Mouse (Mus musculus): Measurements from ENCODE around the gene Inka2.

Inka2 gene

DNA sequence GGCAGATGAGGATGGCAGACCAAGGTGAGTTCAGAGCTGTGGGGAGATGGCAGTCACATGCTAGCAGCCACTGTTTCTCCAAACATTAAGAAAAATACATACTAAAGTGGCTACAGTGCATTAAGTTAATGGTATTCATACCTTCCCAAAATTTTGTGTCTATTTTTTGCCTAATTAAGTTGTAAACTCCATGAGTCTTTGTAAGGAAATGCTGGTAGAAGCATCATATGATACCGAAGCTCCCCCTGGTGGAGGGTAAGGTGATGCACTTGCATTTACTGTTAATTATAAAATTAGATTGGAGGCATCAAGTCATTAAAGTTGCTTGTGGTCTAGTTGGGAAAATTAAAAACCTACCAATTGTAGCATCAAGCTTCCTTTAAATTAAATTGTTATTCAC lies 21.6 kb downstream of the Inka2 start:
- peak in 1 of 2 experiments; percentile 73 for DNase-seq (ENCODE audit: low spot score in 2 of 2)

DNA sequence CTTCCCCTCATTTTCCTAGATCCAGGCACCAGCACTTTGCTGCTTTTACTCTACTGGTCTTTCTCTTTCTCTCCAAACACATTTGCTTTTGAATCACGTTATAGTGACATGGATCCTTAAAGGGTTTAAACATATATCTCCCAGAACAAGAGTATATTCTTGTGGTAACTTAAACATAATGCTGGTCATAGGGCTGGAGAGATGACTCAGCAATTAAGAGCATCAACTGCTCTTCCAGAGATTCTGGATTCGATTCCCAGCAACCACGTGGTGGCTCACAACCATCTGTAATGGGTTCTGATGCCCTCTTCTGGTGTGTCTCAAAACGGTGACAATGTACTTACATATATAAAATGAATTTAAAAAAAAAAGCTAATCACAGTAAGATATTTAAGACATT lies 28.0 kb downstream of the Inka2 start:
- DNase-seq (ENCODE audit: low spot score in 2 of 2): no peak

DNA sequence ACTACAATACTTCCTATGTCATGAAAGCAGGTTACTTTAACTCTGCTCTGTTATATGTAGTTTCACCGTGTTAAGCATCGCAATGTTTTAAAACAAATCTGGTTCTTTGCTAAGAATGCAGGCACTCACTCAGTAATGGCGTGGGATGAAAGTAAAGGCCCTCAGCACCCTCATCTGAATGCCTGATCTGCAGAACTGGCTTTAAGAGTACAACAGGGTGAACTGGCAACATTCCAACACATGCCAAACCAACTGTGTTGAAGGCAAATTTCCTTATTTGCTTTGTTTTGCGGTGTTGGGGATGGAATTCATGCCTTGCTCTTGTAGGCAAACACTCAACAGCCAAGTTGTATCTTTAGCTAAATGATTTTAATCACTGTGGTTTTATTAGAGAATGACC lies 29.1 kb downstream of the Inka2 start:
- no peak for DNase-seq (ENCODE audit: low spot score in 2 of 2)

DNA sequence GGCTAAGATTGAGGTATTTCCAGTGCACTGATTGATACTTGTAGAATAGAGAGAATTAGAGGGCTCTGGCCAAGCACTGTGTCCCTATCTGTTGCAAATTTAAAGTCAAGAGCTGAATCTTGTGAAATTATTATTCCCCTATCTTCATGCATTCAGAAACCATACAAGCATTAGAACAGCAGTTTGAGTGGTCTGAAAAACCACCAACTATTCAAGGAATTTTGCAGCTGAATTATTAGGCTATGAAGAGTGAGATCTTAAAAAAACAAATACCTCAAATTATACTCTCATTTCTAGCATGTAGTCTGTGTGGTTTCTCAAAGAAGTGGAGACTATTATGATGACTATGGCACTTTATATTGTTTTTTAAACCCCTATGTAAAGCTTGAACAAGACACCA lies 30.9 kb downstream of the Inka2 start:
- no peak for DNase-seq (ENCODE audit: low spot score in 2 of 2)

DNA sequence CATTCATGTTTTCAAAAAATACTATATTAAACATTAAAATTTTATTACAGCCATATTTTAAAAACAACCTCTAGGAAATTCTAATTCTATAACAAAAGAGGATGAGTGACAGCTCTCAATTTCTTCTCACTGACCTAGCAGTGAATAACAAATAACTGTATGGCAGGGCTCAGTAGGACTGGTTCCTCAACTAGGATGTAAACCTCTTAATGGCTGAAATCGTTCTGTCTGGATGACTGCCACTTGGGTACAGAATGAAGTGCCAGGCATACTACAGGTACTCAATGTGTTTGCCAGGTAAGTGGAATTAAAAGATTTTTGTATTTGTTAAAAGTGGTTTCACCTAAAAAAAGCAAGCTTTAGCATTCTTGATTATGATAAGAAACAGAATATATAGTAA lies 31.7 kb downstream of the Inka2 start:
- DNase-seq (ENCODE audit: low spot score in 2 of 2): no peak

DNA sequence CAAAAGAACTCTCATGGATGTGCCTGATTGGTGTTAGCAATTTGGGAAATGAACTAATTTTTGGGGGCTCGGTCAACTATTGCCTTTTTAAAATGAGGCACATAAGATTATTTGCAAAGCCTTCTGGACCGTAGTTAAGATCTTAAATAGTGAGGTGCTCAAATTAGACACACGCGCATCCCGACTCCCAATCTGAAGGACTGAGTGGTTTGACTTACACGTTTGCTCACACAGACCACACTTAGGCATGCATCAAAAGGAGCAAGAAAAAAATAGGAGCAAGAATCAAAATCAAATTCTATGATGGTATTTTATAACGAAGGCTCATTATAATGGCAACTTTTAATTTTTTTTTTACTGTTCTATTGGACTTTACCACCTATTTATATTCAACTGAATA lies 32.7 kb downstream of the Inka2 start:
- DNase-seq (ENCODE audit: low spot score in 2 of 2): no peak

DNA sequence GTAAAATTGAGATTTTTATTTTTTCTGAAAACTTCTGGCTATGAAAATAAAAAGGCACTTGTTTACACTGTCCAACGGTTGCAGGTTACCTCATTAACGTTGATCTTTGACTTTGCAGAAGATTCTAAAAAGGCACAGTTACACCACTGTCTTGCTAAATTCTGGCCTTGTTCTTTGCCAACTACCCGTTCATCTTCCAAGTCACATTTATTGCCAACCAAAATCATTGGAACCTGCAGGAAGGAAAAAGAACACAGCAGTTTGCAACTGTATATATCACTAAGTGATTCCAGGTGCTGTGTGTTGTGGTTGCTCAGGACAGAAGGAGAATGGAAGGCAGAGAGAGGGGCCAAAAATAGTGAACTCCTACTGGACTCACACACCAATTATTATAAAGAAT lies 33.3 kb downstream of the Inka2 start:
- no peak for DNase-seq (ENCODE audit: low spot score in 2 of 2)

DNA sequence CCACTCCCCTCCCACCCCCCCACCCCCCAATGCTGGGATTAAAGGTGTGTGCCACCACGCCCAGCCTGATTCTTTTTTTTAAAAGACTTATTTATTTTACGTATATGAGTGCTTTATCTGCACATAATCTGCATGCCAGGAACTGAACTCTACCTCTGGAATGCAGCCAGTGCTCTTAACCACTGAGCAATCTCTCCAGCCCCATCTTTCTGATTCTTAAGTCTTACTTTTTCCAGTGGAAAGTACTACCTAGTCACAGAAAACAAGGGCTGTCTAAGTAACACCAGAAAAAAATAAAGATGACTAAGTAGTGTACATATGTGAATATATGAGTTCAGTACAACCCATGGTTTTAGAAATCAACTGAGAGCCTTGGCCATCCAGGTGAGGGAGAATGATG lies 42.1 kb downstream of the Inka2 start:
- DNase-seq (ENCODE audit: low spot score in 2 of 2): no peak

DNA sequence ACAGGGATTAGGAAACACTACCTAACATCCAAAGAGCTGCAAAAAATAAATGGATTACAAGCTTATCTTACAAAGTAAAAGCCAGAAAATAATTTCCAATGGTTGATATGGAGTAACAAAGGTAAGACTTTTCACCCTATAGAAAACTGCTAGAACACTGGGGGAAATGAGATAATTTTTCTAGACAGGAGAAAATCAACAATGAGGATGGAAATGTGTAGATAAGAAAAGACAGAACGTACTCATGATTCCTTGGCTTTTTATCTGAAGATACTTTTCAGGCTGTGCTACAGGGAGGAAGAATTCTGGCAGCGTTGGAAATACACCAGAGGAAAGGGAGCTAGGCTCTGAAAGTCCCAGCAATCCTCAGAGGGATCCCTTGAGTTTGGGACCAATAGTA lies 46.4 kb downstream of the Inka2 start:
- DNase-seq (ENCODE audit: low spot score in 2 of 2): no peak

DNA sequence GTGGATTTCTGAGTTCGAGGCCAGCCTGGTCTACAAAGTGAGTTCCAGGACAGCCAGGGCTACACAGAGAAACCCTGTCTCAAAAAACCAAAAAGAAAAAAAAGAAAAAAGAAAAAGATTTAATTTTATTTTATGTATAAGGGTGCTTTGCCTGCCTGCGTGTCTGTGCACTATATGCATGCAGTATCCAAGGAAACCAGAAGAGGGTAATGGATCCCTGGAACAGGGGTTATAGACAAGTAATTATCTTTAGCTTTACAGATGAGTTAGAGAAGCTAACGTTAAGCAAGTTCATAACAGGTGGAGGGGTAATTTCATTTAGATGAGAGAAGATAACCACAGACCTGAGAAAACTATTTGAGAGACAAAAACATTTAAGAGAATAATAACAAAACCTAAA lies 49.8 kb downstream of the Inka2 start:
- no peak for DNase-seq (ENCODE audit: low spot score in 2 of 2)

DNA sequence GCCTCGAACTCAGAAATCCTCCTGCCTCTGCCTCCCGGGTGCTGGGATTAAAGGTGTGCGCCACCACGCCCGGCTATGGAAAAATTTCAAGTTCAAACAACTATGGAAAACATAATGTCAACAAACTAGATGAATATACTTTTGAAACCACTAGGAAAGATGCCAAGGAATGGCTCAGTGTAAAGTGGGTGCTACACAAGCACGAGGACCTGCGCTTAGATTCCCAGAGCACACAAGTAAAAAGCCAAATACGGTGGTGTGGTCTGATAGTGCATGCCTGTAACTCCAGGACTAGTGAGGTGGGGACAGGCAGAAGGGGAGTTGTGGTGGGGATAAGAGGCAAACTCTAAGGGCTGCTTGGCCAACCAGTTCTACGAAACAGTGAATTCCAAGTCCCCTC lies 50.7 kb downstream of the Inka2 start:
- DNase-seq (ENCODE audit: low spot score in 2 of 2): no peak

DNA sequence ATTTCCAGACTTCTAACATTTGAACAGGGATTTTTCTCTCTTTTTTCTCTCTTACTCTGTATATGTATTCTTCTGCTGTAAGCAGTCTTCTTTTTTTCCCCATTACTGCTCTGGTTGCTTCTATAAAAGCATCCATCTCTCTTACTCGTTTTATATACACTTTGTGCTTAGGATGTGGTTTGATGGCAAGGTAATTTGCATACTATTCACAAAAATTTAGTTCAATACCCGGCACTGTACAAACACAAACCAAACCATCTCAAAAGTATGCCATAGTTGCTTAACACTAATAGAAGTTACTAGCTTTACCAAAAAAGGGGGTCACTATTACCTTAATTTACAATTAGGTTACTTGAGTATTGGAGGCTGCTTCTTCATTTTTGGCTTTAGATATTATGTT lies 52.1 kb downstream of the Inka2 start:
- DNase-seq (ENCODE audit: low spot score in 2 of 2): no peak

DNA sequence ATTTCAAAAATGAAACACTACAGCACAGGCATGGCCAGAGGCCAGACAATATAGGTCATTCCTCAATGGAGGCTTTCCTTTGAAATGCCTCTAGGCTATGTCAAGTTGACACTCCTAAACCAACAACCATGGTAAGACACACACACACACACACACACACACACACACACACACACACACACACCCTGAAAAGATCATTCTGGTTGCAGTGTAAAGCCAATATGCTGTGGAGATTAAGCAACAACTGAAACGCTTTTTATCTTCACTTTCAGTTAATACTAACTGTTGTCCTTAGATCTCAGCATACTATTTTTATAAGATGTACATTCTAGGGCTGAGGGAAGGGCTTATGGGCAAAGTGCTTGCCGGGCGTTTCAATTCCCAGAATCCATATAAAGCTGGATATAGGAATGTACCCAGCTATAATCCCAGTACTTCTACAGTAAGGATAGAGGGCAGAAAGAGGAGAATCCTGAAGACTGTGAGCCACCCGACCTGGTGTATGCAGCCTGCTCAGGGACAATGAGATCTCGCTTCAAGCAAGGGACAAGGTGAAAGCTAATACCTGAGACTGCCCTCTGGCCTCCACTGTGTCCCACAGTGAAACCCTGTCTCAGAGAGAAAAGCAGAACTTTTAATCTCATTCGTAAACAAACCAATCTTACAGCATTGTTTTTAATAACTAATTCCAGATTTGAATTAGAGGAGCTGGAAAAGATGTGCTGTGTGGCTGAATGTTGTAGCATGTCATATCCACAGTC lies 53.1 kb downstream of the Inka2 start:
- DNase-seq (ENCODE audit: low spot score in 2 of 2): no peak

DNA sequence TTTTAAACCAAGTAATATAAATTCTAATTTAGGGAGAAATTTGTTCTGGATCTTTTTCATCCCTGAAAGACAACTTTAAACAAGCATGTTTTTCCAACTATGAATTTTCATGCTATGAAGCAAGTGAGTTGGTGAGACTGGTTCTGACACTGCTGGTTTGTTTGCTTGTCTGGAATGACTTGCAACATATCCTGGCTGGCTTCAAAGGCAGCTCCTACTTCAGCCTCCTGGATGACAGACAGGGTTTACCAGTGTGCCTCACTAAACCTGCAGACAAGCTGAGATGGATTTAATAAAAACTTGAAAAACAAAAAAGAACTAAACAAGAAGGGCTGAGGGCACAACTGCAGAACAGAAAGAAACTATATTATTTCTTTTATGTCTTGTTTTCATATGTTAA lies 53.7 kb downstream of the Inka2 start:
- DNase-seq (ENCODE audit: low spot score in 2 of 2): no peak

DNA sequence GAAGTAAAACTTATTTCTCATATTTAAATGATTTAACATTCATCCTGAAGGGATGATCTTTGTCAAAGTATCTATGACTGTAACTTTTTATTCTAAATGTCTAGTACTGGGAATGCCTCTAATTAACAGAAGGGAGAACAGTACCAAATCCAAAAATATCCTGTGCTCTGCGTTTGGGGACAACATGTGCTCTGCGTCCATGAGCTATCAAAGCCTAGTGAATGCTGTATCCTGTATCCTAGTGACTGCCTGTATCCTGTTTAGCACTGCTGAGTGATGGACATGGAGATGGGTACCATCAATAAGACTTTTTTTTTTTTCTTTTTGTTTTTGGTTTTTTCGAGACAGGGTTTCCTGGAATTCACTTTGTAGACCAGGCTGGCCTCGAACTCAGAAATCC lies 54.3 kb downstream of the Inka2 start:
- DNase-seq (ENCODE audit: low spot score in 2 of 2): no peak

DNA sequence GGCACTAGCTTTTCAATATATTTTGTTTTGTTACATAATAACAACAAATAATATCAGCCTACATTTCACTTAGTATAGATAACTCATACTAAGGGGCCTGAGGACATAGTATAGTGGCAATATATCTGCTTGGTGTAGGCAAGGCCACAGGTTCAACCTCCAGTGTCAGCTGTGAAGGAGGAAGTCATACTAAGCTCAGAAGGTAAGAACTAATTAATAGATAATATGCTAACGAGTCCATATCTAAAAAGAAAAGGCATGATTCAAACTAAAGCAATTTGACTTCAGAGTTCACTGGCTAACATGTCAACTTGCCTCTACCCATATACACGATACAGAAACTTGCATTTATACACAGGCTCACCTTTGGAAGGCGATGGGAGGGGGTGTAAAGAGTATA lies 55.7 kb downstream of the Inka2 start:
- DNase-seq (ENCODE audit: low spot score in 2 of 2): no peak

DNA sequence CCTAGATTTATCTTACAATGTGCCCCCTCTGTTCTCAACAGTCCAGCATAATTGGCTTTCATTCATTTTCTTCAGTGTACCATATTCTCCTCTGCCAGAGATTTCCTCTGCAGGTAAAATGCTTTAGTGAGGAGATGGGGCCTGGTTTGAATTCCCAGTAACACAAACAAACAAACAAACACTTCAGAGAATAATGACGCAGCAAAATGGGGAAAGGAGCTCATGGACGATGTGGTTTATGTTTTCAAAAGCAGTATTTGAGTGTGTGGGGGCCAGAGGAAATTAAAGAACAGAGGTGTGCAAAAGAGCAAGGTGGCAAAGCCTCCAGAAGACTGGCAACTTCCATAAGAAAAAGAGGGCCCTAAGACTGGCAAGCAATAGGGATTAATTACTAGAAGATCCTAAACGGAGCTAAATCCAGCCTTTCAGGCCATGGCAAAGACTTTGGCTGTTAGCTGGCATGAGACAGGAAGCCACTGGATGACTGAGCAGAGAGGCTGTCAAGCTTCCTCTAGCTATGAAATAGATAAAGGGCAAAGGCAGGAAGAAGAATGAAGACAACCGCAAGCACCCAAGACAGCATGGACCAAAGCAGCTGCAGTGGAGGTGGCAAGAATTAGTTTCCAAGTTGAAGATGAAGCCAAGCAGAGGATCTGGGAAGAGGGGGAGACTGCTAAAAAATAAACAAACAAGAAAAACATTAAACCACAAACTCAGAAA lies 58.9 kb downstream of the Inka2 start:
- peak; percentile 31 to 40 for DNase-seq (ENCODE audit: low spot score in 2 of 2)

DNA sequence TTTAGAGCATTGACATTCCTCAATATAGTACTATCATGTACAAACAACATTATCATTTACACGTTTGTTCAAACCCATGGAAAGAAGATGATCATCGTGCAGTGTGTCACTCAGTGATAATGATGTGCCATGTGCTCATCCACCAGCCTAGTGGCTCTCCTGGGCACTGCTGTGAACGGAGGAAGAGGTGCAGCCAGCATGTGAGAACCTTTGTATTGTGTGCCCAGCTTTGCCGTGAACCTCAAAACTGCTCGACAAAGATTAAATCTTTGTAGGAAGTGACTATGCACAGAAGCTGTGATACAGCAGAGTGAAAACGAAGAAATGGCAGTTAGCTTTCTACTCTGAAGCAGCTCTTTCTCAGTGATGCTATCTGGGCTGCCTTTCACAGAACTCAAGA lies 64.1 kb downstream of the Inka2 start:
- DNase-seq (ENCODE audit: low spot score in 2 of 2): peak in 1 of 2 experiments; percentile 43

DNA sequence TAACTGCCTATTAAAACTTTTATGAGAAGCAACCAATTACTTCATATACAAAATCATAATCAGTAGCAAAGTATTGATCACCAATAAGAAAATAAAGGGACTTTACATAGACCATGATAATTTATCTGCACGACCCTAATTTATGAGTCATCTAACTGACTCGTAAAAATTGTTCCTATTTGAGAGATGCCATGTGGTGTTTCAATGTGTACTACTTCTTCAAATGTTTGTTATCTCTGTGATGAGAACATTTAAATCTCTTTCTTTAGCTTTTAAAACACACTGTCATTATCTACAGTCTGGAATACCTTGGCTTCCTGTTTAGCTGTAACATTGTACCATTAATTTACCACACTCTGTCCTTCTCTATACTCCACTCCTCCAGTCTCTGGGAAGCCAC lies 65.0 kb downstream of the Inka2 start:
- no peak for DNase-seq (ENCODE audit: low spot score in 2 of 2)

Data from thymus, postnatal 10 days (tissue).